Mouse (Mus musculus) midbrain, embryonic 11.5 days (tissue): ENCODE results near the gene Tango2. TPM values are rescaled to one million over a fixed set of nuclear protein-coding genes. Genes with fewer than 3 reads are reported as not detected.
A peak's percentile ranks its signal among the peaks of the same experiment; 100 is the strongest.

Source experiments
- ATAC-seq: fragments of 200-750 bp; cut with Nextera tagmentation; 2 replicates; pipeline ENCODE4 v1.8.0; 2017; ENCODE audit warnings: moderate TSS enrichment, moderate library complexity; ENCODE audit not compliant: low FRiP score
- DNase-seq: peaks from one replicate; pipeline ENCODE4 v3.0.0; 2015; ENCODE audit warnings: low spot score; ENCODE audit errors: missing footprints
- H3K27ac ChIP-seq: fragments of 300-500 bp; sonication (generic); 2 replicates; pipeline ENCODE4 v1.5.1; 2014; ENCODE audit warnings: low read depth, low read length
- H3K27me3 ChIP-seq: fragments of 300-500 bp; sonication (generic); 2 replicates; pipeline ENCODE4 v1.6.1; 2014; ENCODE audit warnings: mild to moderate bottlenecking, low read length, moderate library complexity, mixed read lengths; ENCODE audit not compliant: control insufficient read depth, insufficient read depth
- H3K36me3 ChIP-seq: fragments of 300-500 bp; sonication (generic); 2 replicates; pipeline ENCODE4 v1.6.1; 2014; ENCODE audit warnings: mild to moderate bottlenecking, low read length, moderate library complexity, mixed read lengths; ENCODE audit not compliant: control insufficient read depth, insufficient read depth
- H3K4me1 ChIP-seq: fragments of 300-500 bp; sonication (generic); 2 replicates; pipeline ENCODE4 v1.6.1; 2014; ENCODE audit warnings: low read length; ENCODE audit not compliant: control insufficient read depth, insufficient read depth
- H3K4me2 ChIP-seq: fragments of 300-500 bp; sonication (generic); 2 replicates; pipeline ENCODE4 v1.6.1; 2014; ENCODE audit warnings: mild to moderate bottlenecking, moderate library complexity
- H3K4me3 ChIP-seq: fragments of 300-500 bp; sonication (generic); 2 replicates; pipeline ENCODE4 v1.5.1; 2014; ENCODE audit warnings: low read depth, low read length
- H3K9ac ChIP-seq: fragments of 300-500 bp; sonication (generic); 2 replicates; pipeline ENCODE4 v1.6.1; 2014; ENCODE audit warnings: low read length
- H3K9me3 ChIP-seq: fragments of 300-500 bp; sonication (generic); 2 replicates; pipeline ENCODE4 v1.6.1; 2016; ENCODE audit warnings: low read length; ENCODE audit not compliant: control insufficient read depth
- WGBS: fragments of 180-500 bp; shearing (Covaris S2); extraction: QIAGEN DNeasy Blood & Tissue Kit; methylation state at CpG from one replicate; pipeline ENCODE4 v1.1.7; 2014; 5-methylcytosine and 5-hydroxymethylcytosine counted together
- polyA plus RNA-seq: library from polyadenylated mRNA; unstranded; fragments of >200 nt; fragmentation: Nextera tagmentation; extraction: Ambion mirVana; gene quantifications from 2 replicates; pipeline ENCODE4 v1.2.1, GENCODE M21; 2014

The Tango2 gene
- polyA plus RNA-seq, 1 experiment from 2014 or later = 38.9 TPM

GRCm38 (mm10) chr16:18353106-18353505, 5.2 kb upstream of the Tango2 start:
- Histone ChIP-seq H3K4me2 (no peak overlapping the region), H3K27ac (no peak overlapping the region), H3K36me3 (no peaks in the 10 kb centered on the region), H3K4me1 (peaks cover 5% of the 10 kb centered on the region; the same call in 1 of the 2 replicates), H3K4me3 (no peak overlapping the region), H3K27me3 (no peaks in the 10 kb centered on the region; the same call in 1 of the 2 replicates), H3K9ac (no peak overlapping the region), H3K9me3 (no peaks in the 10 kb centered on the region)
- peak; percentile 45 for DNase-seq
- 71% methylated on average over 1 of the region's 1 CpGs for WGBS
- no peak for ATAC-seq

GRCm38 (mm10) chr16:18351313-18352055, 3.6 kb upstream of the Tango2 start:
- Histone ChIP-seq H3K4me1 (peaks cover 8% of the 10 kb centered on the region), H3K27ac (no peak overlapping the region), H3K9ac (no peak overlapping the region), H3K4me2 (no peak overlapping the region), H3K4me3 (no peak overlapping the region), H3K9me3 (no peaks in the 10 kb centered on the region), H3K36me3 (no peaks in the 10 kb centered on the region), H3K27me3 (no peaks in the 10 kb centered on the region; the same call in 1 of the 2 replicates)
- no peak for ATAC-seq
- peak; percentile 51 for DNase-seq
- 56% methylated on average over 5 of the region's 5 CpGs for WGBS

GRCm38 (mm10) chr16:18349761-18350325, 1.9 kb upstream of the Tango2 start:
- peaks cover 12% of the 10 kb centered on the region for H3K4me1 ChIP-seq
- no peak overlapping the region for H3K27ac ChIP-seq
- H3K9ac ChIP-seq = no peak overlapping the region
- 73% methylated on average over 12 of the region's 12 CpGs for WGBS
- H3K9me3 ChIP-seq = no peaks in the 10 kb centered on the region
- H3K27me3 ChIP-seq = no peaks in the 10 kb centered on the region; the same call in 1 of the 2 replicates
- no peaks in the 10 kb centered on the region for H3K36me3 ChIP-seq
- no peak for ATAC-seq
- no peak overlapping the region for H3K4me2 ChIP-seq
- H3K4me3 ChIP-seq = no peak overlapping the region
- DNase-seq = no peak

GRCm38 (mm10) chr16:18348601-18349175, 785 bp upstream of the Tango2 start:
- Histone ChIP-seq H3K4me3 (peak overlapping the region; percentile 88), H3K9me3 (no peaks in the 10 kb centered on the region), H3K4me1 (peaks cover 17% of the 10 kb centered on the region), H3K36me3 (no peaks in the 10 kb centered on the region), H3K27me3 (no peaks in the 10 kb centered on the region; the same call in 1 of the 2 replicates), H3K9ac (peak overlapping the region; percentile 81), H3K27ac (no peak overlapping the region), H3K4me2 (peak overlapping the region; percentile 96)
- no peak; the same call in 1 of the 2 replicates for ATAC-seq
- DNase-seq = peak; percentile 93
- under 1% methylated on average over 28 of the region's 28 CpGs for WGBS

GRCm38 (mm10) chr16:18345243-18345642, 2.7 kb downstream of the Tango2 start:
- 5% methylated on average over 3 of the region's 3 CpGs for WGBS
- ATAC-seq (peak; percentile 45), DNase-seq (peak; percentile 96)
- H3K27ac ChIP-seq = no peak overlapping the region
- H3K4me3 ChIP-seq = no peak overlapping the region
- H3K27me3 ChIP-seq = no peaks in the 10 kb centered on the region; the same call in 1 of the 2 replicates
- no peak overlapping the region for H3K4me2 ChIP-seq
- peaks cover 29% of the 10 kb centered on the region for H3K4me1 ChIP-seq
- no peaks in the 10 kb centered on the region for H3K36me3 ChIP-seq
- no peaks in the 10 kb centered on the region for H3K9me3 ChIP-seq
- no peak overlapping the region for H3K9ac ChIP-seq

- Histone ChIP-seq H3K9ac (peak overlapping the region; percentile 71), H3K9me3 (no peaks in the 10 kb centered on the region), H3K4me1 (peaks cover 30% of the 10 kb centered on the region), H3K36me3 (no peaks in the 10 kb centered on the region), H3K27me3 (no peaks in the 10 kb centered on the region; the same call in 1 of the 2 replicates), H3K4me3 (peak overlapping the region; percentile 55), H3K27ac (no peak overlapping the region; the same call in 1 of the 2 replicates), H3K4me2 (peak overlapping the region; percentile 79)
- DNase-seq (peak; percentile 99), ATAC-seq (peak; percentile 89)
- under 1% methylated on average over 37 of the region's 38 CpGs for WGBS
Observed at GRCm38 (mm10) chr16:18343778-18344177, 4.1 kb downstream of the Tango2 start.

- Histone ChIP-seq H3K27ac (no peak overlapping the region), H3K4me1 (peaks cover 27% of the 10 kb centered on the region)
- 46% methylated on average over 9 of the region's 9 CpGs for WGBS
Observed at GRCm38 (mm10) chr16:18342650-18343570, 5.0 kb downstream of the Tango2 start.

GRCm38 (mm10) chr16:18342076-18342475, 5.8 kb downstream of the Tango2 start:
- 69% methylated on average over 2 of the region's 2 CpGs for WGBS
- no peak overlapping the region; the same call in 1 of the 2 replicates for H3K4me3 ChIP-seq
- no peaks in the 10 kb centered on the region for H3K9me3 ChIP-seq
- no peak overlapping the region for H3K27ac ChIP-seq
- ATAC-seq = no peak
- no peak for DNase-seq
- peaks cover 24% of the 10 kb centered on the region for H3K4me1 ChIP-seq
- no peak overlapping the region for H3K4me2 ChIP-seq
- no peaks in the 10 kb centered on the region for H3K36me3 ChIP-seq
- H3K27me3 ChIP-seq = no peaks in the 10 kb centered on the region; the same call in 1 of the 2 replicates
- H3K9ac ChIP-seq = no peak overlapping the region

More at GRCm38 (mm10) chr16:18342650-18343570, 5.0 kb downstream of the Tango2 start:
- H3K9me3 ChIP-seq = no peaks in the 10 kb centered on the region
- H3K4me2 ChIP-seq = peak overlapping the region; percentile 79
- no peak for ATAC-seq
- peak overlapping the region; percentile 55 for H3K4me3 ChIP-seq
- H3K36me3 ChIP-seq = no peaks in the 10 kb centered on the region
- DNase-seq = peak; percentile 91
- H3K9ac ChIP-seq = peak overlapping the region; percentile 71
- H3K27me3 ChIP-seq = no peaks in the 10 kb centered on the region; the same call in 1 of the 2 replicates
